ENCODE assay signal across 35 mouse cellular contexts in the genomic region with DNA sequence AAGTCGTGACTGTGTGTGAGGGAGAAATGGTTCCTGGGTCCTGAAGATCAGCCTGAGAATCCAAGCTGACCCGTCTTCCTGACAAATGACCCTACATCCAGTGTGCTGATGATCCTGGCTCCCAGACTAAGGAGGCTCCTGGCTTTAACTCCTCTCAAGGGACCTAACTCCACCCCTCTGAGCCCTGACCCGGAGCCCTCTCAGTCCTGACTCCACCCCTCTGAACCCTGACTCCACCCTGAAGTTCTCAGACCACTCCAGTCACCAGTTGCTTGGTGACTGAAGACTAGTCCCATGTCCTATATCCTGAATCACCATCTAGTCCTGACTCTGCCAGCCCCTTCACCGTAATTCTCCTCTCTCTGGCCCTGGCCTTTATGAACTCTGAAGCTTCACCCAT. TPM values are rescaled to one million over a fixed set of nuclear protein-coding genes. Genes with fewer than 3 reads are reported as not detected.
DNase-seq lines count a peak whose midpoint lies in the region; ATAC-seq lines count a peak whose summit lies in the region.
"Had no signal": no experiment of that assay in that cellular context is flagged by ENCODE, and none has a peak within 500 bp of the region (broad histone marks: within the 10 kb centered on the region; RNA-seq: fewer than 3 reads in every experiment).

No protein-coding gene starts in this region.

- H3K27me3 ChIP-seq in kidney, embryonic 14.5 days (ENCODE audit: control insufficient read depth, insufficient read depth, low read length), result no peaks in the 10 kb centered on the region
- peaks cover 10% of the 10 kb centered on the region; the same call in 1 of the 2 replicates for H3K27me3 ChIP-seq in kidney, embryonic 15.5 days
- H3K27me3 ChIP-seq: embryonic facial prominence, embryonic 15.5 days; forebrain, embryonic 15.5 days; Patski had no signal

- H3K4me3 ChIP-seq in kidney, embryonic 14.5 days (ENCODE audit: low read length), result no peak overlapping the region
- no peak overlapping the region for H3K4me3 ChIP-seq in kidney, embryonic 15.5 days (replicated peaks)
- H3K4me3 ChIP-seq: embryonic facial prominence, embryonic 15.5 days; forebrain, embryonic 15.5 days; hindbrain, embryonic 13.5 days; limb, embryonic 15.5 days; midbrain, embryonic 12.5 days; neural tube, embryonic 15.5 days; stomach, embryonic 15.5 days had no signal

- no peaks in the 10 kb centered on the region for H3K36me3 ChIP-seq in kidney, embryonic 14.5 days (ENCODE audit: control insufficient read depth, insufficient read depth, low read length)
- H3K36me3 ChIP-seq in kidney, embryonic 15.5 days, result no peaks in the 10 kb centered on the region
- H3K36me3 ChIP-seq: embryonic facial prominence, embryonic 15.5 days; forebrain, embryonic 15.5 days; G1E; hindbrain, embryonic 13.5 days; limb, embryonic 15.5 days; midbrain, embryonic 12.5 days; neural tube, embryonic 15.5 days; stomach, embryonic 15.5 days had no signal

- no peak overlapping the region for H3K4me2 ChIP-seq in kidney, embryonic 14.5 days (replicated peaks; ENCODE audit: low read depth, low read length)
- H3K4me2 ChIP-seq in kidney, embryonic 15.5 days, result no peak overlapping the region
- H3K4me2 ChIP-seq: embryonic facial prominence, embryonic 15.5 days; forebrain, embryonic 15.5 days; hindbrain, embryonic 13.5 days; limb, embryonic 15.5 days; lung, embryonic 14.5 days; midbrain, embryonic 12.5 days; neural tube, embryonic 15.5 days; stomach, embryonic 15.5 days had no signal

- no peaks in the 10 kb centered on the region for H3K9me3 ChIP-seq in kidney, embryonic 14.5 days (ENCODE audit: control insufficient read depth, low read length)
- H3K9me3 ChIP-seq in kidney, embryonic 15.5 days (replicated peaks), result no peaks in the 10 kb centered on the region
- H3K9me3 ChIP-seq: embryonic facial prominence, embryonic 15.5 days; forebrain, embryonic 15.5 days; G1E; hindbrain, embryonic 13.5 days; limb, embryonic 15.5 days; midbrain, embryonic 12.5 days; neural tube, embryonic 15.5 days; stomach, embryonic 15.5 days had no signal

- 17% methylated on average over 4 of the region's 4 CpGs for WGBS in kidney, embryonic 14.5 days
- 20% methylated on average over 4 of the region's 4 CpGs for WGBS in kidney, embryonic 15.5 days

- peak; percentile 6 to 10 for DNase-seq in gastrocnemius, adult 8-10 months (ENCODE audit: low spot score in 2 of 2)
- no peak for DNase-seq in gastrocnemius, postnatal 10 days
- peak; percentile 56 for DNase-seq in R1 (ENCODE audit: low read depth, low spot score)
- DNase-seq in yolk sac, embryonic 10.5 days (ENCODE audit: low spot score), result no peak
- DNase-seq: adrenal gland, postnatal 10 days; cerebellum, adult 18-20 months; kidney, adult 2 months; kidney, postnatal 14 days; left cerebral cortex, postnatal 4 days; lung, embryonic 14.5 days; right cerebral cortex, adult 18-20 months; right cerebral cortex, postnatal 4 days; thymus, adult 2 months; thymus, postnatal 4 days had no signal

- no peaks in the 10 kb centered on the region for H3K4me1 ChIP-seq in kidney, embryonic 14.5 days (ENCODE audit: control insufficient read depth, insufficient read depth, low read length)
- 0 out of 2 replicates have a peak, but pooled peaks cover 4% of the 10 kb centered on the region for H3K4me1 ChIP-seq in kidney, embryonic 15.5 days
- H3K4me1 ChIP-seq: neural tube, embryonic 15.5 days; stomach, embryonic 15.5 days had no signal

- 0 out of 2 replicates have a peak, but pooled peaks have one; percentile 24 for ATAC-seq in kidney, embryonic 14.5 days (ENCODE audit: low FRiP score, low TSS enrichment)
- ATAC-seq in kidney, embryonic 15.5 days (replicated peaks; ENCODE audit: low FRiP score), result no peak
- ATAC-seq in frontal cortex, adult (ENCODE audit: low TSS enrichment), result no peak
- ATAC-seq: forebrain, embryonic 15.5 days; Patski had no signal

- no peak overlapping the region for H3K9ac ChIP-seq in kidney, embryonic 14.5 days (ENCODE audit: low read depth, low read length)
- no peak overlapping the region for H3K9ac ChIP-seq in kidney, embryonic 15.5 days
- H3K9ac ChIP-seq: embryonic facial prominence, embryonic 15.5 days; forebrain, embryonic 15.5 days; hindbrain, embryonic 13.5 days; limb, embryonic 15.5 days; liver, embryonic 14.5 days; lung, embryonic 14.5 days; midbrain, embryonic 12.5 days; neural tube, embryonic 15.5 days; stomach, embryonic 15.5 days had no signal

- no peak overlapping the region for H3K27ac ChIP-seq in kidney, embryonic 14.5 days (ENCODE audit: low read depth, low read length)
- H3K27ac ChIP-seq in kidney, embryonic 15.5 days, result no peak overlapping the region
- H3K27ac ChIP-seq: embryonic facial prominence, embryonic 15.5 days; forebrain, embryonic 15.5 days; hindbrain, embryonic 13.5 days; limb, embryonic 15.5 days; liver, embryonic 14.5 days; midbrain, embryonic 12.5 days; neural tube, embryonic 15.5 days; stomach, embryonic 15.5 days had no signal

RNA-seq across cellular contexts. Expression of a gene that starts 1.4 kb away (rescaled TPM):
- not detected for total RNA-seq in gastrocnemius, adult 8-10 months (2022)
- total RNA-seq in gastrocnemius, postnatal 10 days (2021), result not detected
- polyA plus RNA-seq in kidney, embryonic 14.5 days (2014; fragmentation: Nextera tagmentation; extraction: Ambion mirVana), result 0.28 TPM in 1 of 2 replicates, not detected in the other
- 0.12 TPM in 1 of 2 replicates, not detected in the other for polyA plus RNA-seq in kidney, embryonic 15.5 days (2015; fragmentation: Nextera tagmentation; extraction: Ambion mirVana)
- total RNA-seq: common myeloid progenitor, adult 5-6 weeks; G1E; heart, postnatal 36 days; layer of hippocampus, adult 18-20 months; layer of hippocampus, postnatal 14 days; left cerebral cortex, adult 8-10 months; left cerebral cortex, postnatal 4 days; megakaryocyte, adult 5-6 weeks had no signal
- polyA plus RNA-seq: C2C12; G1E; heart, embryonic 14.5 days; kidney, adult 2 months; limb, embryonic 15.5 days; liver, embryonic 14.5 days; lung, embryonic 14.5 days; midbrain, embryonic 12.5 days; neural tube, embryonic 15.5 days; Patski; stomach, embryonic 15.5 days had no signal

RNA-seq across cellular contexts. Expression of a gene that starts 40.6 kb away (rescaled TPM):
- not detected for total RNA-seq in gastrocnemius, adult 8-10 months (2022)
- total RNA-seq in gastrocnemius, postnatal 10 days (2021), result not detected
- polyA plus RNA-seq in kidney, embryonic 14.5 days (2014; fragmentation: Nextera tagmentation; extraction: Ambion mirVana), result not detected in 2 replicates
- polyA plus RNA-seq in kidney, embryonic 15.5 days (2015; fragmentation: Nextera tagmentation; extraction: Ambion mirVana), result not detected in 2 replicates
- total RNA-seq: adrenal gland, postnatal 10 days; common myeloid progenitor, adult 5-6 weeks; heart, postnatal 36 days; layer of hippocampus, adult 18-20 months; layer of hippocampus, postnatal 14 days; left cerebral cortex, adult 8-10 months; left cerebral cortex, postnatal 4 days; megakaryocyte, adult 5-6 weeks had no signal
- polyA plus RNA-seq: C2C12; forebrain, embryonic 15.5 days; G1E; heart, embryonic 14.5 days; hindbrain, embryonic 13.5 days; kidney, adult 2 months; liver, embryonic 14.5 days; lung, embryonic 14.5 days; neural tube, embryonic 15.5 days; Patski; stomach, embryonic 15.5 days had no signal

RNA-seq across cellular contexts. Expression of a gene that starts 51.2 kb away (rescaled TPM):
- total RNA-seq in gastrocnemius, adult 8-10 months (2022), result not detected
- not detected for total RNA-seq in gastrocnemius, postnatal 10 days (2021)
- not detected in 2 replicates for polyA plus RNA-seq in kidney, embryonic 14.5 days (2014; fragmentation: Nextera tagmentation; extraction: Ambion mirVana)
- not detected in 2 replicates for polyA plus RNA-seq in kidney, embryonic 15.5 days (2015; fragmentation: Nextera tagmentation; extraction: Ambion mirVana)
- total RNA-seq: adrenal gland, postnatal 10 days; common myeloid progenitor, adult 5-6 weeks; G1E; heart, postnatal 36 days; layer of hippocampus, adult 18-20 months; layer of hippocampus, postnatal 14 days; left cerebral cortex, adult 8-10 months; left cerebral cortex, postnatal 4 days; megakaryocyte, adult 5-6 weeks had no signal
- polyA plus RNA-seq: C2C12; embryonic facial prominence, embryonic 15.5 days; forebrain, embryonic 15.5 days; G1E; heart, embryonic 14.5 days; hindbrain, embryonic 13.5 days; limb, embryonic 15.5 days; liver, embryonic 14.5 days; lung, embryonic 14.5 days; midbrain, embryonic 12.5 days; neural tube, embryonic 15.5 days; Patski; stomach, embryonic 15.5 days had no signal

RNA-seq across cellular contexts. Expression of a gene that starts 58.0 kb away (rescaled TPM):
- total RNA-seq in gastrocnemius, adult 8-10 months (2022), result not detected
- total RNA-seq in gastrocnemius, postnatal 10 days (2021), result not detected
- not detected in 2 replicates for polyA plus RNA-seq in kidney, embryonic 14.5 days (2014; fragmentation: Nextera tagmentation; extraction: Ambion mirVana)
- polyA plus RNA-seq in kidney, embryonic 15.5 days (2015; fragmentation: Nextera tagmentation; extraction: Ambion mirVana), result 0.18 TPM in 1 of 2 replicates, not detected in the other
- total RNA-seq: adrenal gland, postnatal 10 days; common myeloid progenitor, adult 5-6 weeks; heart, postnatal 36 days; layer of hippocampus, postnatal 14 days; left cerebral cortex, postnatal 4 days; megakaryocyte, adult 5-6 weeks had no signal
- polyA plus RNA-seq: forebrain, embryonic 15.5 days; G1E; heart, embryonic 14.5 days; hindbrain, embryonic 13.5 days; kidney, adult 2 months; liver, embryonic 14.5 days; lung, embryonic 14.5 days; midbrain, embryonic 12.5 days; neural tube, embryonic 15.5 days; Patski had no signal

Comparison
In these comparisons a context has a peak if more than half of its experiments do, and no peak if none do; other contexts are left out.
1. DNase-seq: peak in gastrocnemius, adult 8-10 months (2 of 2) and R1 (single experiment); none in gastrocnemius, postnatal 10 days (single experiment) and yolk sac, embryonic 10.5 days (single experiment).